ENCODE assay signal across 16 mouse cellular contexts in genomic region chr4:3165046-3165445, GRCm38 (mm10). TPM values are rescaled to one million over a fixed set of nuclear protein-coding genes. Genes with fewer than 3 reads are reported as not detected.
A peak's percentile ranks its signal among the peaks of the same experiment; 100 is the strongest.
DNase-seq lines count a peak whose midpoint lies in the region; ATAC-seq and TF ChIP-seq lines count a peak whose summit lies in the region.
"Had no signal": no experiment of that assay in that cellular context is flagged by ENCODE, and none has a peak within 500 bp of the region (broad histone marks: within the 10 kb centered on the region; RNA-seq: fewer than 3 reads in every experiment).

No protein-coding gene starts in this region.

- ATAC-seq in embryonic facial prominence, embryonic 12.5 days (ENCODE audit: insufficient number of reproducible peaks, insufficient read depth, low FRiP score, low TSS enrichment), result 0 out of 2 replicates have a peak, but pooled peaks have one; percentile 64
- no peak for ATAC-seq in liver, postnatal 0 days

- TF ChIP-seq EP300 in liver, postnatal 0 days (IDR thresholded peaks at IDR 0.05; ENCODE audit: low read depth), result no peak

- H3K9ac ChIP-seq in embryonic facial prominence, embryonic 12.5 days, result no peak overlapping the region
- H3K9ac ChIP-seq in liver, postnatal 0 days (replicated peaks), result no peak overlapping the region
- H3K9ac ChIP-seq: embryonic facial prominence, embryonic 15.5 days; limb, embryonic 13.5 days; midbrain, embryonic 12.5 days had no signal

- no peaks in the 10 kb centered on the region for H3K4me1 ChIP-seq in embryonic facial prominence, embryonic 12.5 days
- no peaks in the 10 kb centered on the region for H3K4me1 ChIP-seq in liver, postnatal 0 days (ENCODE audit: insufficient read depth)
- H3K4me1 ChIP-seq: embryonic facial prominence, embryonic 15.5 days; limb, embryonic 13.5 days; midbrain, embryonic 12.5 days had no signal

- peak; percentile 35 for DNase-seq in heart, postnatal 4 days
- DNase-seq in heart, adult 9 months (ENCODE audit: low spot score in 2 of 2), result no peak
- peak; percentile 35 to 73 for DNase-seq in spleen, postnatal 4 days (ENCODE audit: low spot score in 2 of 2)
- no peak for DNase-seq in spleen, postnatal 14 days (ENCODE audit: low spot score in 2 of 2)
- peak; percentile 20 for DNase-seq in liver, postnatal 0 days
- DNase-seq in cerebellum, adult 9-10 months, result no peak
- no peak for DNase-seq in left cerebral cortex, postnatal 14 days (ENCODE audit: low spot score in 2 of 2)
- DNase-seq: retina, postnatal 1 day had no signal

- WGBS in embryonic facial prominence, embryonic 12.5 days, result 87% methylated on average over 4 of the region's 4 CpGs
- WGBS in liver, postnatal 0 days (ENCODE audit: insufficient replicate concordance), result 89% methylated on average over 4 of the region's 4 CpGs

- peaks cover 20% of the 10 kb centered on the region for H3K9me3 ChIP-seq in embryonic facial prominence, embryonic 12.5 days
- no peaks in the 10 kb centered on the region for H3K9me3 ChIP-seq in liver, postnatal 0 days (ENCODE audit: low read length)

- intact Hi-C loops in left cerebral cortex, postnatal 14 days (cut with DNase I), result no loop called here

- no peak overlapping the region for H3K4me3 ChIP-seq in embryonic facial prominence, embryonic 12.5 days
- H3K4me3 ChIP-seq in liver, postnatal 0 days (ENCODE audit: low read depth, low read length), result no peak overlapping the region
- H3K4me3 ChIP-seq: embryonic facial prominence, embryonic 15.5 days; limb, embryonic 13.5 days; midbrain, embryonic 12.5 days had no signal

- no peaks in the 10 kb centered on the region for H3K36me3 ChIP-seq in embryonic facial prominence, embryonic 12.5 days
- no peaks in the 10 kb centered on the region for H3K36me3 ChIP-seq in liver, postnatal 0 days (replicated peaks; ENCODE audit: insufficient read depth, low read length)
- H3K36me3 ChIP-seq: embryonic facial prominence, embryonic 15.5 days; G1E; limb, embryonic 13.5 days; midbrain, embryonic 12.5 days had no signal

- no peak overlapping the region for H3K4me2 ChIP-seq in embryonic facial prominence, embryonic 12.5 days (replicated peaks)
- H3K4me2 ChIP-seq in liver, postnatal 0 days (ENCODE audit: low read depth, low read length), result no peak overlapping the region
- H3K4me2 ChIP-seq: embryonic facial prominence, embryonic 15.5 days; limb, embryonic 13.5 days; midbrain, embryonic 12.5 days had no signal

- H3K27ac ChIP-seq in embryonic facial prominence, embryonic 12.5 days, result no peak overlapping the region
- no peak overlapping the region for H3K27ac ChIP-seq in liver, postnatal 0 days (ENCODE audit: low read depth)
- H3K27ac ChIP-seq: embryonic facial prominence, embryonic 15.5 days; limb, embryonic 13.5 days; midbrain, embryonic 12.5 days had no signal

- no peaks in the 10 kb centered on the region for H3K27me3 ChIP-seq in embryonic facial prominence, embryonic 12.5 days
- H3K27me3 ChIP-seq in liver, postnatal 0 days (ENCODE audit: insufficient read depth, low read length), result no peaks in the 10 kb centered on the region
- H3K27me3 ChIP-seq: embryonic facial prominence, embryonic 15.5 days; limb, embryonic 13.5 days; midbrain, embryonic 12.5 days had no signal

- TF ChIP-seq CTCF in liver, postnatal 0 days (IDR thresholded peaks at IDR 0.05; ENCODE audit: low read depth), result no peak

RNA-seq across cellular contexts. Expression of gene Vmn1r2, which starts 2.1 kb away (rescaled TPM):
- total RNA-seq in heart, postnatal 4 days (2021), result not detected
- polyA plus RNA-seq in embryonic facial prominence, embryonic 12.5 days (2016; fragmentation: Nextera tagmentation; extraction: Ambion mirVana), result not detected in 2 replicates
- polyA plus RNA-seq in liver, postnatal 0 days (2015; fragmentation: Nextera tagmentation; extraction: Ambion mirVana), result not detected in 2 replicates
- not detected for total RNA-seq in left cerebral cortex, postnatal 14 days (2021)
- total RNA-seq: adrenal gland, postnatal 4 days had no signal
- polyA plus RNA-seq: embryonic facial prominence, embryonic 15.5 days; G1E; heart, postnatal 0 days; limb, embryonic 13.5 days; midbrain, embryonic 12.5 days; thymus, postnatal 0 days had no signal

RNA-seq across cellular contexts. Expression of gene Vmn1r3, which starts 20.1 kb away (rescaled TPM):
- total RNA-seq in heart, postnatal 4 days (2021), result not detected
- polyA plus RNA-seq in embryonic facial prominence, embryonic 12.5 days (2016; fragmentation: Nextera tagmentation; extraction: Ambion mirVana), result not detected in 2 replicates
- not detected in 2 replicates for polyA plus RNA-seq in liver, postnatal 0 days (2015; fragmentation: Nextera tagmentation; extraction: Ambion mirVana)
- total RNA-seq in left cerebral cortex, postnatal 14 days (2021), result not detected
- total RNA-seq: G1E had no signal
- polyA plus RNA-seq: embryonic facial prominence, embryonic 15.5 days; G1E; heart, postnatal 0 days; limb, embryonic 13.5 days; midbrain, embryonic 12.5 days; thymus, postnatal 0 days had no signal

Comparison
In these comparisons a context has a peak if more than half of its experiments do, and no peak if none do; other contexts are left out.
1. DNase-seq: peak in heart, postnatal 4 days (single experiment), spleen, postnatal 4 days (2 of 2) and liver, postnatal 0 days (single experiment); none in heart, adult 9 months (0 of 2), spleen, postnatal 14 days (0 of 2), cerebellum, adult 9-10 months (single experiment) and left cerebral cortex, postnatal 14 days (0 of 2).